Mouse (Mus musculus): ENCODE data around the gene Fam57a. TPM values are rescaled to one million over a fixed set of nuclear protein-coding genes. Genes with fewer than 3 reads are reported as not detected.
"Not testable (repeated sequence)": the region's sequence is repeated elsewhere in the genome, so short reads cannot be mapped to it uniquely, and the experiment has no call there.

Gene Fam57a
- polyA plus RNA-seq, 1 experiment from 2014 or later, result 20.2 TPM

DNA sequence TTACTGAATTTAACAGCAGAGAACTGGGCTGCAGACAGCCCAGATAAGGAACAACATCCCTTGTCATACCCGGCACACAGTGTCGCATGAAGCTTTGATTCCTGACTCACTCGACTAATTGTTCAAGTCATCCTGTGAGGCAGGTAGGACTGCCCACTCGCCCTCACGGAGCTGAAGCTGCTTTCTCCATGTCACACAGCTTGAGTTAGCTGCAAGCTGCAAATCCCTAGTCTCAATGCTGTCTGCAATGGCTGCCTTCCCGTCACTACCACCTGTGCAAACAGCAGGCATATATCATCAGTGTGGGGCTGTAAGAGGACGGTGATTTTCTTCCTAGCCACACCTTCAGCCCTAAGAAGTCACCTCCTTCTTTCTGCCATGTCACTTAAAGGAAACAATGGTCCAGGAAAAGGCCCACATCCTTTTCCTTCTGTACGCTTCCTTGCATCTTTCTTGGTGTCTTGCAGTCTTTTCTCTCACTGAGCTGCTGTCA is 17.6 kb downstream of the Fam57a start:
- 50% methylated on average over 8 of the region's 8 CpGs for WGBS
- no peak overlapping the region for H3K4me2 ChIP-seq (replicated peaks)
- no peak for ATAC-seq (replicated peaks)
- H3K9me3 ChIP-seq, result no peaks in the 10 kb centered on the region
- peaks cover 6% of the 10 kb centered on the region for H3K4me1 ChIP-seq
- H3K27ac ChIP-seq (replicated peaks), result no peak overlapping the region
- no peak overlapping the region for H3K9ac ChIP-seq (replicated peaks)
- no peaks in the 10 kb centered on the region for H3K36me3 ChIP-seq
- H3K4me3 ChIP-seq, result no peak overlapping the region
- H3K27me3 ChIP-seq, result no peaks in the 10 kb centered on the region

DNA sequence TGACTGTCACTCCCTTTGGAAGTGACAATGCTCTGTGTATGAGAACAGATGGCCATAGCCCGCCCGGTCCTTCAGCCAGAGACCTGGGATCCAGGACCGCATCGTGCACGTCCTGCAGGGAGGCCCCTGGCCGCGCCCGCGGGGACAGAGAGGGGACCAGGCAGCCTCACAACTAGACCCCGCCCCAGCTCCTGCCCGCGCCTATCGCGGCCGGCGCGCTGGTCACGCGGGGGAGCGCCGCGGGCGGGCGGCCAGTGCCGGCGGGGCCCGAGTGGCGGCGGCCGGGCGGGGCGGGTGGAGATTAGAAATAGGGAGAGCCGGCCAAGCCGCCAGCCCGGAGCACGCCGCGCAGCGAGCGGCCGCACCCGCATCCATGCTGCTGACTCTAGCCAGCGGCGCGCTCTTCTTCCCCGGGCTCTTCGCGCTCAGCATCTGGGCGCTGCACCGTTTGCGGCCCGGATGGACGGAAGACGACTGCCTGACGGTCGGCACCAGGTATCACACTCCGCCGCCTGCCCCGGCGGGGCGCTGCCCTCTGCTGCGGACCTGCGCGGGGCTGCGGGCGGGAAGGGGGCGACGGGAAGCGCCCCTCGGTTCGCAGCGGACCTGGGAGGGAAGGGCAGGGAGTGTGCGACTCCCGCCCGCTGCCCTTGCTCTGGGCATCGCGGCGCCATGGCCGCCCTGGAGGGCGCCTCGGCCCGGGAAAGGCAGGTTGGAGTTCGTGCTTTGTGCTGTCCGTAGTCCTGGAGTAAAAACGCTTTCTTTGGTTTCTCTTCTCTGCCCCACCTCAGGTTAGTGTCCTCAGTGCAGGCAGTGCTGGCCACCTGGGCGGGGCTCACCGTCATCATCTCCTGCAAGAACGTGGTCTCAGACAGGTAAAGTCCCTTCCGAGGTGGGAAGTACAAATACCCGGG is 22.5 kb downstream of the Fam57a start:
- Histone ChIP-seq H3K4me2 (replicated peaks) (peak overlapping the region; percentile 74), H3K9me3 (no peaks in the 10 kb centered on the region), H3K4me3 (peak overlapping the region; percentile 71), H3K27ac (replicated peaks) (peak overlapping the region; percentile 68), H3K27me3 (no peaks in the 10 kb centered on the region), H3K9ac (replicated peaks) (peak overlapping the region; percentile 84), H3K4me1 (peaks cover 21% of the 10 kb centered on the region), H3K36me3 (peaks cover 19% of the 10 kb centered on the region)
- WGBS, result under 1% methylated on average over 83 of the region's 90 CpGs
- peak; percentile 99 for ATAC-seq (replicated peaks)

DNA sequence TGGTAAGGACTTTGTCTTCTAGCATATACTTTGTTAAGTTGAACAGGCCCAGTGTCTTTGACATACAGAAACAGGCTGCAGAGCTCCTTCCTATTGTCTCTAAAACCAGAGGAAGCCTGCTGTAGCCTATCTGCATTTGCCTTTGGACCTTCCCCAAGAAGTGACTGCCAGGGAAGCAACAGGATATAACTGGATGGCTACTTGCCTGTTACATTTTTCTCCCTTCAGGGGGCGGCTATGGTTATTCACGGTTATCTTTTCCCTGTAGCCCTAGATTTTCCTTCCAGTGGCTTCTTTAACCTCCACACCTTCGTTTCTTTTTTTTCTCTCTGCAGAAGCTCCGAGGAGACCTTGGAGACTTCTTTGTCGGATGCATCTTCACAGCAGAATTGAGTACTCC is 27.3 kb downstream of the Fam57a start:
- H3K9ac ChIP-seq (replicated peaks), result no peak overlapping the region
- H3K27me3 ChIP-seq, result no peaks in the 10 kb centered on the region
- no peak overlapping the region for H3K4me3 ChIP-seq
- no peak overlapping the region for H3K27ac ChIP-seq (replicated peaks)
- peaks cover 15% of the 10 kb centered on the region for H3K4me1 ChIP-seq
- WGBS, result 85% methylated on average over 5 of the region's 5 CpGs
- ATAC-seq (replicated peaks), result no peak
- H3K36me3 ChIP-seq, result peaks cover 57% of the 10 kb centered on the region
- H3K9me3 ChIP-seq, result no peaks in the 10 kb centered on the region
- H3K4me2 ChIP-seq (replicated peaks), result no peak overlapping the region

DNA sequence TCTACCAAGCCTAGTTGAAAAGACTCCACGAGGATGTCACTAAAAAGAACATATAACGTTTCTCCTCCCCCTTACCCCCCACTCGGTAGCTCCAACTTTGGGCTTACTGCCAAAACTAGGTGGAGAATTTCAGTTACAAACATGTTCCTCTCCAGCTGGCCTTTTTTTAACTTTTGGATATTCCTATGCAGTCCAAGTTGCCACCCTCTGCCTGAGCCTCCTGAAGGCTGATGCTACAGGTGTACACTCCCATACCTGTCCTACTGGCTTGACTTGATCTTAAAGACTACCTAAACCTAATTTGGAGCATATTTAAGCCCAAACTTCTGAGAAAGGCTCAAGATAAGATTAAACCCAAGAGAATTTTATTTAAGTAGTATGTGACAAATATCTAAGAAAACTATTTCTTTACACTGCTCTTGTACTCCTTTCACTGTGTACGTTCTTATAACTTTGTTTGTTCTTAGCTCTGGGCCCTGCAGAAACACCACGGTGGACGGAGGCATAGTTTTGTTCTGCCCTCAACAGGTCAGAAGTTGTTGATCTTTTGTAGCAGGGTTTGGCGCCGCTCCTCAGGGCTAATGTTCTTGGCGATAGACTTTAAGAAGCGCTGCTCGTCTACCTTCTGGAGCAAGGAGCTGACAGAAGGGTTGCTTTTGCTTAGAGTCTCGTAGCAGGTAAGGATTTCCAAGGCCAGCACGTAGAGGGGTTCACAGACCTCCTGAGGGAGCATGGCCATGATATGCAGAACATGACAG is 30.9 kb downstream of the Fam57a start:
- H3K4me1 ChIP-seq, result no peaks in the 10 kb centered on the region
- H3K9me3 ChIP-seq, result no peaks in the 10 kb centered on the region
- H3K27ac ChIP-seq (replicated peaks), result no peak overlapping the region
- H3K27me3 ChIP-seq, result no peaks in the 10 kb centered on the region
- H3K36me3 ChIP-seq, result peaks cover 65% of the 10 kb centered on the region
- no peak overlapping the region for H3K4me2 ChIP-seq (replicated peaks)
- H3K9ac ChIP-seq (replicated peaks), result no peak overlapping the region
- ATAC-seq (replicated peaks), result no peak
- H3K4me3 ChIP-seq, result no peak overlapping the region
- 83% methylated on average over 13 of the region's 13 CpGs for WGBS

GRCm38 (mm10) chr11:76211595-76211994 is 32.1 kb downstream of the Fam57a start:
- H3K27me3 ChIP-seq; H3K4me3 ChIP-seq; H3K4me1 ChIP-seq; H3K9ac ChIP-seq (replicated peaks); H3K9me3 ChIP-seq; ATAC-seq (replicated peaks); H3K4me2 ChIP-seq (replicated peaks); H3K27ac ChIP-seq (replicated peaks): not testable (repeated sequence)
- 92% methylated on average over 5 of the region's 6 CpGs for WGBS
- H3K36me3 ChIP-seq, result peaks cover 57% of the 10 kb centered on the region

GRCm38 (mm10) chr11:76213841-76214240 is 34.4 kb downstream of the Fam57a start:
- no peak for ATAC-seq (replicated peaks)
- H3K4me3 ChIP-seq, result no peak overlapping the region
- peaks cover 34% of the 10 kb centered on the region for H3K36me3 ChIP-seq
- no peak overlapping the region for H3K9ac ChIP-seq (replicated peaks)
- H3K9me3 ChIP-seq, result no peaks in the 10 kb centered on the region
- H3K4me2 ChIP-seq (replicated peaks), result no peak overlapping the region
- H3K27ac ChIP-seq (replicated peaks), result no peak overlapping the region
- peaks cover 7% of the 10 kb centered on the region for H3K4me1 ChIP-seq
- WGBS, result 45% methylated on average over 5 of the region's 5 CpGs
- no peaks in the 10 kb centered on the region for H3K27me3 ChIP-seq

DNA sequence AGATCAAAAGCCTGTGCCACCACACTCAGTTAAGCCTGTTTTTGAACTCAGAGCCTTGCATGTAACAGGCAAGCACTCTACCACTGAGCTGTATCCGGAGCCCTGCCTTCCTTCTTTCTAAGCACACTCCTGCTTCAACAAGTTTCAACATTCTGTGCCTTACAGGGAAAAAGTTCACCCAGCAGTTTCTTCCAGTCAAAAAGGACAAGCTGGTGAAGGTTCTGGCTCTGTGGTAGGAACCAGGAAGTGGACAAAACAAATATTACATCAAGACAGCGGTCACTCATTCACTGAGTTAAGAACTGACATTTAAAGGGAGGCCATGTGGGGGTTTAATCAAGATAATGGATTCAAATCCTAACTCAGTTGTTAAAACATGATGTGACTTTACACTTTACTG is 35.5 kb downstream of the Fam57a start:
- ATAC-seq (replicated peaks), result no peak
- H3K27ac ChIP-seq (replicated peaks), result no peak overlapping the region
- no peak overlapping the region for H3K4me3 ChIP-seq
- H3K27me3 ChIP-seq, result no peaks in the 10 kb centered on the region
- no peak overlapping the region for H3K4me2 ChIP-seq (replicated peaks)
- 92% methylated on average over 2 of the region's 2 CpGs for WGBS
- H3K36me3 ChIP-seq, result peaks cover 24% of the 10 kb centered on the region
- H3K9me3 ChIP-seq, result no peaks in the 10 kb centered on the region
- H3K4me1 ChIP-seq, result peaks cover 7% of the 10 kb centered on the region
- no peak overlapping the region for H3K9ac ChIP-seq (replicated peaks)

GRCm38 (mm10) chr11:76216049-76216540 is 36.6 kb downstream of the Fam57a start:
- Histone ChIP-seq H3K4me1 (peaks cover 7% of the 10 kb centered on the region), H3K4me2 (replicated peaks) (peak overlapping the region; percentile 69), H3K27me3 (no peaks in the 10 kb centered on the region), H3K9me3 (no peaks in the 10 kb centered on the region), H3K4me3 (peak overlapping the region; percentile 88; the same call in 1 of the 2 replicates), H3K9ac (replicated peaks) (no peak overlapping the region), H3K36me3 (peaks cover 20% of the 10 kb centered on the region), H3K27ac (replicated peaks) (no peak overlapping the region)
- 93% methylated on average over 5 of the region's 5 CpGs for WGBS
- no peak for ATAC-seq (replicated peaks)

DNA sequence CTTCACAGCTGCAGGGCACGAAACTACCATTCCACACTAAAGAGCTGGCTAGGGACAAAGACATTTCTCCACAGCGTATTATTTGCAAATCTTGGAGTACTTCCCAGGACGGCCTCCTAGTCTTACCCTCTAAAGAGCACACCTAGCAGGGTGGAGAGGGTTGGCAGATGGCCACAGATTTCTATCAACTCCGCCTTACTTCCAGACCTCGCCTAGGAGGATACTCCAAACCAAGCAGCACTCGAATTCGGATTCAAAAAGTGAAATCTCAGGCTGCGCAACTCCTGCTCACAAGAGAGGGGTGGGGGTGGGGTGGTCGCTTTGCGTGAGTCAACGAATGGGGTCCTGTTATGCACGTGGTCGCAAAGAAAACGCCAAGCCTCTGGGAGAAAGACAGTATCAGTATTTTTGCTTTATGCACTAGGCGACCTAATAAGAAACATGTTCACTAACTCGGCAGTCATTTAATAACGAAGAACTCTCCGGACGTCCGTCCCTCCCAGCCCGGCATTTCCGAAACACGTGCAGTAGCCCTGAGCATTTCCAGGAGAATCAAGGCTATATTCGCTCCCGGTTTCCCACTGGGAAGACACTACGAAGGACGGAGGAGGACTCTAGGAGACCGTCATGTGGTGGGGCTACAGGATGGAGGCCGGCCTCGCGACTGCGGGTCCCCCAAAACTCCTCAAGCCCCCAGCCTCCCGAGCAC is 37.4 kb downstream of the Fam57a start:
- Histone ChIP-seq H3K36me3 (peaks cover 28% of the 10 kb centered on the region), H3K4me3 (peak overlapping the region; percentile 88), H3K27me3 (no peaks in the 10 kb centered on the region), H3K9ac (replicated peaks) (peak overlapping the region; percentile 89), H3K27ac (replicated peaks) (peak overlapping the region; percentile 91), H3K9me3 (no peaks in the 10 kb centered on the region), H3K4me1 (peaks cover 7% of the 10 kb centered on the region), H3K4me2 (replicated peaks) (peak overlapping the region; percentile 69)
- WGBS, result 1% methylated on average over 33 of the region's 33 CpGs
- ATAC-seq (replicated peaks), result peak; percentile 38

GRCm38 (mm10) chr11:76217390-76217800 is 37.9 kb downstream of the Fam57a start, which contains the start of the genes Dbil5 and Gemin4:
Gene Dbil5, plus strand, starts transcription at chr11:76217608.
Gene Gemin4, minus strand, starts transcription at chr11:76217664.
- Histone ChIP-seq H3K4me2 (replicated peaks) (peak within 1 kb of the TSS; percentile 69), H3K27me3 (no peaks in the 10 kb centered on the region), H3K4me3 (peak within 1 kb of the TSS; percentile 88), H3K9ac (replicated peaks) (peak within 1 kb of the TSS; percentile 89), H3K27ac (replicated peaks) (peak within 1 kb of the TSS; percentile 91), H3K4me1 (peaks cover 7% of the 10 kb centered on the region), H3K36me3 (peaks cover 32% of the 10 kb centered on the region), H3K9me3 (no peaks in the 10 kb centered on the region)
- ATAC-seq (replicated peaks), result peak; percentile 99
- under 1% methylated on average over 35 of the region's 35 CpGs for WGBS

GRCm38 (mm10) chr11:76224631-76225030 is 45.2 kb downstream of the Fam57a start:
- H3K27ac ChIP-seq (replicated peaks), result no peak overlapping the region
- H3K4me1 ChIP-seq, result no peaks in the 10 kb centered on the region
- H3K27me3 ChIP-seq, result no peaks in the 10 kb centered on the region
- H3K36me3 ChIP-seq, result peaks cover 52% of the 10 kb centered on the region; the same call in 1 of the 2 replicates
- no peak overlapping the region for H3K9ac ChIP-seq (replicated peaks)
- H3K9me3 ChIP-seq, result no peaks in the 10 kb centered on the region
- H3K4me2 ChIP-seq (replicated peaks), result no peak overlapping the region
- WGBS, result 93% methylated on average over 5 of the region's 5 CpGs
- H3K4me3 ChIP-seq, result no peak overlapping the region
- no peak for ATAC-seq (replicated peaks)

Data from forebrain, embryonic 15.5 days (tissue).